Mouse (Mus musculus): ENCODE measurements around the gene Nsun7.
"Not testable (repeated sequence)": the region's sequence is repeated elsewhere in the genome, so short reads cannot be mapped to it uniquely, and the experiment has no call there.

Nsun7 gene

DNA sequence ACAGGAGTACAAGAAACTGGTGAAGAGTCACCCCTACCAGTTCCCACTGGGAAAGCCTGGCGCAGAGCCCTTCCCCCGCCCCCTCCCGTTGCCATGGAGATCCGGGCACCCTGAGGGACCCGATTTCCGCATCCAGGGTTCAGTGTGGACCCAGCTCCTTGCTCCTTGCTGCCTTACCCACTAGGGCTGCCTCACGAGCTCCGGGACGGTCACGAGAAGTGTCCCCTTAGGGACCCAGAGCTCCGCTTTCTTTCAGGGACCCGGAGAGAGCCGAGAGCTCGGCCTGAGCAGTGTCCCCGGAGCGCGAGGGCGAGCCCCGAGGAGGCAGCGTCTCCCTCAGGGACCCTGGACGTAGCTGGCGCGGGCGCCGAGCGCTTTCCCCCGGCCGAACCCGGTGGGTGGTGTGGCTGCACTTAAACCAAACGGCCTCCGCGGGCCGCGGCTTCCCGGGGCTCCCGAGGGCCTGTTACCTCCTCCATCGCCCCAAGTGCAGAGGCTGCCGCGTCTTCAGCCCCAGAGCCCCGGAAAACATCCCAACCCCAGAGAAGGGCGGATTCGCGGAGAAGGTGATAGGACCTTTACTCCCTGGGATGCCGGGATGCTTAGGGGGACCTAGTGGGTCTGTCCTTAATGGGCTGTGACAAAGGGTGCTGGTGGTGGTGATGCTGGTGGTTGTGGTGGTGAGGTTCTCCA is at the start of gene Nsun7:
TSS of gene Nsun7 (plus strand) at position 142 of the 693 bp plus-strand sequence.
- peak; percentile 70 for DNase-seq

DNA sequence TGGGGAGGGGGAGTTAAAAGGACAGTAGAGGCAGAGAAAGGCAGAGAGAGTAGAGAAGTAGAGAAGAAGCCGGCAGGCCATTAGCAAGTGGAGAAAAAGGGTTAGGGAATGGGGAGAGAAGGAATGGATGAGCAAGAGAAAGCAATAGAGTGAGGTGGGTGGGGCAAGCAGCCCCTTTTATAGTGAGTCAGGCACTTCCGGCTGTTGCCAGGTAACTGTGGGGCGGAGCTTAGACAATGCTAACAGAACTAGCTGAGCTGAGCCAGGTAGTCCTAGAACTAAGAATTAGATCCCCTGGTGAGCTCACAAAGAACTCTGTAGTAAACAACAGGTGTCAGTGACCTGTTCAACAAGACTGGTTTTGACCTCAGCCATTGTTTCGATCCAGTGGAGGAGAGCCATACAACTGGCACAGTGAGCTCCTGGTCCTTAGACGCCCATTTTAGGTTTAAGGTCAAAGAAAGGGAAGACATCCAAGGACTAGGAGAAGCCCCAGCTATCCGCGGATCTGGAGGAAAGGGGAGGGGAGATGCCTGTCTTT is 45.2 kb upstream of the Nsun7 start:
- no peak for DNase-seq

DNA sequence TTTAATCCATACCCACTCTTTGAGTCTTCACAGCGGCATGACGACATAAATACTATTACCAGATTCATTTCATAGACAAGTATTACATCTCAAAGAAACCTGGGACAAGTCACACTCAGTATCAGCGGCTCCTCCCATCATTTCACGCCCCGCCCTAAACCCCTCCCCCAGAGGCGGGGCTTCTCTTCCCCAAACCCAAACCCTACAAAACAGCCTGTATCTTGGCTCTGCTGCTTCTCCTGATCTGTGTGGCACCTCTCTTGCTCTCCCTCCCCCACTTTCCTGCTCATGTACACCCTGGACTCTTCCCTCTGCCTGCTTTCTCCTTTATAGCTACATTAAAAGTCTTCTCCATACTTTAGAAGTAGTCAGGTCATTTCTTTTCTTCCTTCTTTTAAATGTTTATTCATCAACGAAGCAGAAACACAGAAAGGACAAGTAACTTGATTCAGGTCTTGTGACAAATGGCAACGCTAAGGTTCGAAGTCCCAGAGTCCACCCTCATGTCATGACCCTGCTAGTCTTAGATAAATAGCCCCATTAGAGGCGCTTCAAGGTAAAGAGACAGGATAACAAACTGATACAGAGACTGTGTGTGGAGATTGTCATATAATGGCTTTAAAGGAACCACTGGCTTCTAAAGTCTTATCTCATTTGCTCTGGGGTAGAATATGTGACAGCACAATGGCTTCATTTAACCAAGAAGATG is 44.0 kb upstream of the Nsun7 start:
- DNase-seq, result no peak

DNA sequence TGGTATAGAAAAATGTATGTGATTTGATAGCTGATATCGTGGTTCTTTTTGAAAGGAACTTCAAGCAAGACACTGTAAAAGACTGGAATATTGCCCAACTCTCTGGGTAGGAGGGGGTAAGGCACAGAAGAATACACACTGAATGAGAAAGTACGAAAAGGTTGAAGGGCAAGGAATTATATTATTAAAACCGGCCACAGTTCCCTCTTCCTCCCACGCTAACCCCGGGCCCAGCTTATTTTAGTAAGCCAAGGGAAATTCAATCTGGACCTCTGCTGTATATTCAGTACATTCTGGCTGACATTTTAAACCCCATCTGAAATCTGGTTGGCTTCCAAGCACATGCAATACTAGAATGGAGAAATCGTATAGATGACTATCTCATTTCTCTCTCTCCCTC is 40.0 kb upstream of the Nsun7 start:
- DNase-seq, result no peak

- DNase-seq, result no peak
Observed at GRCm38 (mm10) chr5:66220620-66221019, 39.1 kb upstream of the Nsun7 start.

DNA sequence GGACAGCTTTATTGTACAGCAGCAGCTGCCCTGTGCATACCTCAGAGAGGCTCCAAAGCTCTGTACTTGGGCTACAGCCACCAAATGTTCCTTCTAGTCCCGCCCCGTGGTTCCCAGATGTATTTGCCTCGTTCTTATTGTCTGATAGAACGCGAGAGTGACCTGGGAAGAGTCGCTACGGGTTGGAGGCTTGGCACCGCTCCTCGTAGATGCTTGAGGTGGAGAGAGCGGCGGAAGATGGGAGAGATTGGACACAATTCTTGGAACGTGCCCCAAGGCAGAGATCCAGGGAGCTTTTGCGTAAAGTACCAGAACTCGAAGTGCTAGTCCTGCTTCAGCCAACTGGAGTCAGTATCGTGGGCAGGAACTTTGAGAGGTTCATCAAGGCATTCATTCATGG is 36.8 kb upstream of the Nsun7 start:
- no peak for DNase-seq

DNA sequence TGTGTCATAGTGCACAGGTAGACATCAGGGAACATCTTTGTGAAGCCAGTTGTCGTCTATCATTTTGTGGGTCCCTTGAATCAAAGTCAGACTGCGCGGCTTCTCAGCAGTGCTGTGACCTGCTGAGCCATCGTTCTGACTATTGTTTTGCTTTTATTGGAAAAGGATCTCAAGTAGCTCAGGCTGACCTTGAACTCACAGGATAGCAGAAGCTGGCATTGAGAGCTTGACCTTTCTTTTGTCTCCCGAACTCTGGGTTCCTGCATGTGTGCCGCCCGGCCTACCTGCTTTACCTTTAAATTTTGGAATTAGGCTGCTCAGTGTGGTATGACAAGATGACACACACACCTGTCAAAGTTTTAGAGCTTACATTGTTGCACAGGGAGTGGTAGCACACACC is 33.2 kb upstream of the Nsun7 start:
- no peak for DNase-seq

DNA sequence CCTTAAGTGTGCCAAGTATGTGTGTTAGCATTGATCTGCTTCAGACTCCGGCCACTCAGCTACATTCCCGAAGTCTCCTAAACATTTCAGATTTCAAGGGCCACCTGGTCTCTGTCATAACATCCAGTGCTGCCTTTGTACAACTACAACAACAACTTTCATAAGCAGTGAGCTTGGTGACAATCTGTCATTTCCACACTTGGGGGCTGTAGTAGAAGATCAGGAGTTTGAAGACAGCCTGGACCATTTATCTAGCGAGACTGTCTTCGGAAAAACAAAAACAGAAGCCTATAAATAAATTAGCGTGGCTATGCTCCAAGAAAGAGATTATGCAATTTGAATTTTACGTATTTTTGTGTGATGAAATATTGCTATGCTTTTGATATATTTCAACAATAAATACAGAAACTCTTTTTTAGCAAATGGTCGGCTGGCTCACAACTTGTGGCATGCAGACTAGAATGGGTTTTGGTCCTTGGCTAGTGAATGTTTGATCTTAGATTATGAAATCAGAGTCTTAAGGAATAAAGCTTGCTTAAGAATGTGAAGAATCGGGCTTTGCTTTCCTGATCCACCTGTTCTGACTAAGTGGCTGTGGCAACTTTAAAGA is 27.9 kb upstream of the Nsun7 start:
- DNase-seq, result no peak

- DNase-seq, result no peak
Observed at GRCm38 (mm10) chr5:66232456-66232855, 27.2 kb upstream of the Nsun7 start.

- peak; percentile 43 for DNase-seq
Observed at GRCm38 (mm10) chr5:66241894-66242293, 17.8 kb upstream of the Nsun7 start.

DNA sequence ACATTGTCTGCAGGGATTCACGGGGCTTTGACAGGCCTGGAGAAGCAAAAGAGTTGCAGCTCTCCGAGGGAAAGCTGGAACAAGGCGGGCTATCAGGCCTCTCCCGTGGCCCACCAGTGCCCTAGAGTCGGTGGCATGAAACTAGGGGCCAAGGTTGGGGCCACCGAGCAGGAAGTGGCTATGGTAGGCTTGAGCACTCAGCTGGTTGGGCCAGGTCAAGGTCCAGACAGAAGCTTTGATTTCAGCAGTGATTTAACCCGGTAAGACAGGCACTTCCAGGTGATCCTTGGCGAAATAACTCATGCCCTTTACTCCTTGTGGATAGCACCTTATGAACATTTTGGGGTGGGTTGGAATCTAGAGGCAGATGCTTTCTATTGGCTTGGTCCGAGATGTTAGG is 16.2 kb upstream of the Nsun7 start:
- DNase-seq, result no peak

DNA sequence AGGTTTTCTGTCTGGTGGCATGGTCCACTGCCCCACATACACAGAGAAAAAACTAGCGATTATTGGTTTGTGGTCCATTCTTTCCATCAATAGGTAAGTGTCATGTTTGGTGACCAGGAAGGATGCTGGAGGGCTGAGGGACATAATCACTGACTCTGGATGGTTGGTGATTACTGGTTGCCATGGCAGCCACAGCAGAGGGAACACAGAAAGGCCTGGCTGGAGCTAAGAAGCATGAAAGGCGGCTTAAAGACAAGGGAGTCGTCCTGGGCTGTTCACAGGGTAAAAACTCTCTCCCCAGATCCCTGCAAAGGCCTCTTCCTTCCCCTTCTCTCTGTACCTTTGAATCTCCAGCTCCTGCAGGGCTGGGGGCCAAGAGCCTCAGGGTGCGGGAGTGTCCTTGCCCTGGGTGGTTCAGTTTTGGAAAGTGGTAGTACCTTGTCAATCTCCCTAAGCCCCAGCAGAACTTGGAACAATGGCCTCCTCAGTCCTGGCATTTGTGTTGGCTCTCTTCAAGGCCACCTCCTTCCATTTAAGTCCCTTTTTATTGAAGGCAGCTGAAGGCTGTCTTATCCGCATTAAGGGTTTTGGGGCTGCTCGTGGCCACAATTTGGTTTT is 15.5 kb upstream of the Nsun7 start:
- DNase-seq, result no peak

DNA sequence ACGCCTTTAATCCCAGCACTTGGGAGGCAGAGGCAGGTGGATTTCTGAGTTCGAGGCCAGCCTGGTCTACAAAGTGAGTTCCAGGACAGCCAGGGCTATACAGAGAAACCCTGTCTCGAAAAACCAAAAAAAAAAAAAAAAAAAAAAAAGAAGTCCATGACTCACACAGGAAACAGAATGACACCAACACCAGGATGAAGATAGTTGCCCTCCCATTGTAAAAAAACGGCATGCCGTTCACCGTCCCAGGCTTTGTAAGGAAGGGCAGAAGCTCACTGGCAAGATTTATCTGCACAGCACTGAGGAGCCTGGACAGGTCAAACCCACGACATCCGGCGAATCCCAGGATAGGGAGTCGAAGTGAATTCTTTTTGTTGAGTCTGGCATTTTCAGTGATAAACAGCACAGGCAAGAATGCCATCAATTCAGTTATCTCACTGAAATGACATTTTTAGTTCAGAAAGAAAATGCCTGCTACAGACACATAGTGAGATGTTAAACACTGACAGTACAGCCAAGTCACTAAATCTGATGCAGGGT is 13.7 kb upstream of the Nsun7 start:
- no peak for DNase-seq

- no peak for DNase-seq
Observed at GRCm38 (mm10) chr5:66253219-66253618, 6.5 kb upstream of the Nsun7 start.

DNA sequence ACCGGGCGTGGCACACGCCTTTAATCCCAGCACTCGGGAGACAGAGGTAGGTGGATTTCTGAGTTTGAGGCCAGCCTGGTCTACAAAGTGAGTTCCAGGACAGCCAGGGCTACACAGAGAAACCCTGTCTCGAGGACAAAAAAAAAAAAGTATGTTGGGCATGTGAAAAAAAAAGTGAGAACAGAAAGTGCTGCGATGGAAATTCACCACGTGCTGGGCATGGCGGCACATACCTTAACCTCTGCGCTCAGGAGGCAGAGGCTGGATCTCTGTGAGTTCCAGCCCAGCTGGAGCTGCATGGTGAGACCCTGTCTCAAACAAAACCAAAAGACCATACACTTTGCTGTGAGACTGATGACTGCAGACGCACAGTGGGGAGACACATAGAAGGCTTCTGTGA is 4.7 kb upstream of the Nsun7 start:
- no peak for DNase-seq

DNA sequence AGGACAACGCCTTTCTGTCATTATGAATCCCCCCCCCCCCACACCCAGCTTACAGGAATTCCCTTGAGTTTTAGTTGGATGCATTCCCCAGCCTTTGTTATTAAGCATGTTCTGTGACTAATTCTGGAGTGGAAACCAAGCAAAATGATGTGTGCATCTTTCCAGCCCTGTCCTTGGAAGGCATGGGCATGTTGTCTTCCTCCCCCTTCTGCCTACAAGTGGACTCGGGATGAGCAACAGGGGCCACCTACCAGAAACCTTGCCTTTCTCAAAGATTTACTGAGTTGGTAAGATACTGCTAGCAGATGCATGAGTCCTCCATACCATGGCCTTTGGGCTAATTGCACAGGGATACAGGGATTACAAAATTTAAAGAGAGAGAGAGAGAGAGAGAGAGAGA is 697 bp upstream of the Nsun7 start:
- no peak for DNase-seq

- DNase-seq, result not testable (repeated sequence)
Observed at GRCm38 (mm10) chr5:66259431-66259755, 304 bp upstream of the Nsun7 start.

- no peak for DNase-seq
Observed at GRCm38 (mm10) chr5:66262475-66262874, 2.8 kb downstream of the Nsun7 start.

DNA sequence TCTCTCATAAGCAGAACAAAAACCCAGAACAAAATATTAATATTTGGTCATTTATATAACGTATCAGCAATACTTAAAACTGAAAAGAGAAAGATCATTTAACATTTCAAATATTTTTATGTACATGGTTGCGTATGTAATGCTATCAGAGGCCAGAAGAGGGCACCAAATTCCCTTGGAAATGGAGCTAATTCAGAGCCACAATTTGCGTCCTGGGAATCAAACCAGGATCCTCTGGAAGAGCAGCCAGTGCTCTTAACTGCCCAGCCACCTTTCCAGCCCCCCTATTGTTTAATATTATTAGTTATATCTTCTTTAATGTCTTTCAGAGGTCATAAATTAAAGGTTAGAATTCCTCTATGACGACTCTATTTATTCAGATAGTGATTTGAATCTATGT is 3.7 kb downstream of the Nsun7 start:
- peak; percentile 51 for DNase-seq

DNA sequence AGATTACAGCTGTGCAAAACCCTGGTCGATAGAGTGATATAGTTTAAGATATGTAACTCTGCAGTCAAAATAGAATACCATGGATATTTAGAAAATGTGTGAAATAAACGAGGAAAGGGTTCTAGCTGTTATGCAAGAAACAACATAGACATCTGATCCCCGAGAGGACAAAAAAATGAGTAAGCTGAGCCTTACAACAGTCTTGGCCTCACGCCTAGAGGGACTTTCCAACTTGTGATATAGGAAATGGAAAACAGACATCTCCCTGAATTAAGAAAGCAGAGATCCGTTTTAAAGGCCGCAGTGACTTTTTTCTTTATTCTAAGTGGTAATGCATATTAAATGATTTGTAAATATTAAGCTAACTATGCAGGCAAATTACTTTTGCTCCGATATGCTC is 9.9 kb downstream of the Nsun7 start:
- no peak for DNase-seq

DNA sequence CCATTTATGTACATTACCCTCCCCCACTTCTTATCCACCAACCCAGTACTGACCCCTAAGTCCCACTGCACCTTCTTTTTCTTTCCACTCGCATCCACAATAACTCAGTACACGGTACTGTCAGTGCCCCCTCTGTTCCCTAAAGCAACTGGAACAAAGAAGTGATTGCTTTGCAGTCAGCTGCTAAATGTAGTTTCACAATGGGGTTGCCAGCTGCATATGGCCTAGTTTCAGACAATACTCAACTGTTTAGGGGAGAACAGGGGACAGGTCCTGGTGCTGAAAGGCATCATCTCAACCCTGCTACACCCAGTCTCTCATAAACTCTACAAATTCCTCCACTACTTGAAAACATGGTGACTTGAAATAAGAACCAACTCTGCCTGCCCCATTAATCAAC is 11.4 kb downstream of the Nsun7 start:
- no peak for DNase-seq

DNA sequence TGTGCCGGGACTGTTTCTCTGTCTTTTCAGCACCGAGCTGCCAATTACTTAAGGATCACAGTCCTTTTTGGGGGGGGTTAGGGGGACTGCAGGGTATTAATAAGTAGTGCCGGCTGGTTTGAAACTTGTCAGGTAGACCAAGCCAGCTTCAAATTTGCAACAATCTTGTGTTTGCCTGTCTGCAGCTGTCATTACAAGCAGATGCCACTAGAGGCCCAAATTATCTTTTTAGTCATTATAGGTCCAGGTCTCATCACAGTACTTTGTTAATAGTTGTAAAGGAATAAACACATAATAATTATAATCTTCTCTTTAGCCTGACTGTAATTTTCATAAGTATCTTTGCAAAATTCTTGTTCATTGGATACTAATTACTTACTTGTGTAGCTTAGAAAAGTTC is 14.7 kb downstream of the Nsun7 start:
- no peak for DNase-seq

DNA sequence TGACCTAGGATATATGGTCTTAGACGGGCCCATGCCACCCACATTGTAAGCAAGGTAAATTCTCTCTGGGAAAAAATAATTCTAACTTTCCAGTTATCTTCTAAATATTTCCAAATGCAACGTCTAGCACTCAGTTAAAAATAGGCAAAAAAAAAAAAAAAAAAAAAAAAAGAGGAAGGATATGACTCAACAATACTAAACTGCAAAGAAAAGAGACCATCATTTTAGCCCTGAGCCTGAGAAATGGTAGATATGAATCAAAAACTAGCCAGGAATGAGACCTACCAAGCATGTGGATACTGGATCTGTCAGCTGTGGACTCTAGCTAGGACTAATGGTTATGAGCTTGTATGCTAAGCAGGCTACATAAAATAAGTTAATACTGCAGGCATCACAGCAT is 20.0 kb downstream of the Nsun7 start:
- no peak for DNase-seq

DNA sequence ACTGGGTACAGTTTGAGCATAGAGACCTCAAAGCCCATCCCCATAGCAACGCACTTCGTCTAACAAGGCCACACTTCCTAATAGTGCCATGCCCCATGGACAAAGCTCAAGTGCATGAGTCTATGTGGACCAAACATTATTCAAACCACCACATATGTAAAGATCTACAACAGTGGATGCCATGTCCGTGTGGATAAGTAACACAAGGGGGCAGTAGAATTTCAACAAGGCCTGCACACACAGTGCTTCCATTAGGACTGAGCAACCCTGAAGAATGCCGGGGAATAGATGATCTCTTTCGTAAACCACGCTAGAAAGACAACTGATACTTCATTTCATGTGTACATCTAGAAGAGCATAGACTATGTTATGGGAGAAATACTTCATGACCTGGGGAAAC is 21.0 kb downstream of the Nsun7 start:
- no peak for DNase-seq
